Mouse (Mus musculus) neural tube, embryonic 14.5 days (tissue): ENCODE data around the gene Hlx. TPM values are rescaled to one million over a fixed set of nuclear protein-coding genes. Genes with fewer than 3 reads are reported as not detected.

Source experiments
- ATAC-seq: fragments of 200-750 bp; cut with Nextera tagmentation; 2 replicates; pipeline ENCODE4 v1.8.0; 2017; ENCODE audit warnings: low read depth, mild to moderate bottlenecking, moderate TSS enrichment, moderate library complexity
- H3K27ac ChIP-seq: fragments of 300-500 bp; sonication (generic); 2 replicates; pipeline ENCODE4 v1.5.1; 2014; ENCODE audit warnings: low read depth, mild to moderate bottlenecking, control low read depth, low read length, moderate library complexity, mixed read lengths
- H3K27me3 ChIP-seq: fragments of 300-500 bp; sonication (generic); 2 replicates; pipeline ENCODE4 v1.6.1; 2014; ENCODE audit warnings: low read length; ENCODE audit not compliant: control insufficient read depth, insufficient read depth
- H3K36me3 ChIP-seq: fragments of 300-500 bp; sonication (generic); 2 replicates; pipeline ENCODE4 v1.6.1; 2014; ENCODE audit warnings: low read length, mixed read lengths; ENCODE audit not compliant: control insufficient read depth, insufficient read depth
- H3K4me1 ChIP-seq: fragments of 300-500 bp; sonication (generic); 2 replicates; pipeline ENCODE4 v1.6.1; 2014; ENCODE audit warnings: low read length; ENCODE audit not compliant: control insufficient read depth, insufficient read depth
- H3K4me2 ChIP-seq: fragments of 300-500 bp; sonication (generic); 2 replicates; pipeline ENCODE4 v1.6.1; 2014; ENCODE audit warnings: mild to moderate bottlenecking, low read depth, low read length, control low read depth
- H3K4me3 ChIP-seq: fragments of 300-500 bp; sonication (generic); 2 replicates; pipeline ENCODE4 v1.5.1; 2014; ENCODE audit warnings: low read depth, low read length, control low read depth, mixed read lengths
- H3K9ac ChIP-seq: fragments of 300-500 bp; sonication (generic); replicated peaks from 2 replicates; pipeline ENCODE4 v1.6.1; 2014; ENCODE audit warnings: low read depth, mild to moderate bottlenecking, control low read depth, low read length, mixed read lengths
- H3K9me3 ChIP-seq: fragments of 300-500 bp; sonication (generic); 2 replicates; pipeline ENCODE4 v1.6.1; 2016; ENCODE audit warnings: low read length; ENCODE audit not compliant: control insufficient read depth
- WGBS: fragments of 180-500 bp; shearing (Covaris S2); extraction: QIAGEN DNeasy Blood & Tissue Kit; methylation state at CpG from one replicate; pipeline ENCODE4 v1.1.7; 2014; 5-methylcytosine and 5-hydroxymethylcytosine counted together
- polyA plus RNA-seq: library from polyadenylated mRNA; unstranded; fragments of >200 nt; fragmentation: Nextera tagmentation; extraction: Ambion mirVana; gene quantifications from 2 replicates; pipeline ENCODE4 v1.2.1, GENCODE M21; 2014

Hlx gene
- polyA plus RNA-seq, 1 experiment from 2014 or later, result 2.2 TPM

- H3K4me2 ChIP-seq, result no peak overlapping the region
- no peak overlapping the region for H3K27ac ChIP-seq
- H3K9ac ChIP-seq, result no peak overlapping the region
- H3K4me3 ChIP-seq, result no peak overlapping the region
- ATAC-seq, result no peak
- peaks cover 54% of the 10 kb centered on the region for H3K27me3 ChIP-seq
- H3K9me3 ChIP-seq, result no peaks in the 10 kb centered on the region
- no peaks in the 10 kb centered on the region for H3K36me3 ChIP-seq
- WGBS, result 2% methylated on average over 6 of the region's 6 CpGs
- H3K4me1 ChIP-seq, result 0 out of 2 replicates have a peak, but pooled peaks cover 9% of the 10 kb centered on the region
Measured at GRCm38 (mm10) chr1:184728561-184729115, 3.8 kb downstream of the Hlx start.

- H3K9me3 ChIP-seq, result no peaks in the 10 kb centered on the region
- 0 out of 2 replicates have a peak, but pooled peaks cover 9% of the 10 kb centered on the region for H3K4me1 ChIP-seq
- no peaks in the 10 kb centered on the region for H3K36me3 ChIP-seq
- peak overlapping the region; percentile 48 for H3K4me2 ChIP-seq
- peaks cover 57% of the 10 kb centered on the region for H3K27me3 ChIP-seq
- 3% methylated on average over 48 of the region's 49 CpGs for WGBS
- H3K27ac ChIP-seq, result no peak overlapping the region
- H3K4me3 ChIP-seq, result peak overlapping the region; percentile 35
- peak overlapping the region; percentile 39; the same call in 1 of the 2 replicates for H3K9ac ChIP-seq
- ATAC-seq, result no peak
Measured at GRCm38 (mm10) chr1:184727401-184728265, 4.8 kb downstream of the Hlx start.

- Histone ChIP-seq H3K4me2 (no peak overlapping the region), H3K36me3 (no peaks in the 10 kb centered on the region), H3K4me1 (0 out of 2 replicates have a peak, but pooled peaks cover 6% of the 10 kb centered on the region), H3K9ac (no peak overlapping the region), H3K9me3 (no peaks in the 10 kb centered on the region), H3K4me3 (no peak overlapping the region), H3K27ac (no peak overlapping the region), H3K27me3 (peaks cover 62% of the 10 kb centered on the region)
- ATAC-seq, result no peak
- WGBS, result 4% methylated on average over 16 of the region's 16 CpGs
Measured at GRCm38 (mm10) chr1:184726576-184727300, 5.7 kb downstream of the Hlx start.

GRCm38 (mm10) chr1:184725318-184725790 is 7.1 kb downstream of the Hlx start:
- Histone ChIP-seq H3K27ac (no peak overlapping the region), H3K4me1 (0 out of 2 replicates have a peak, but pooled peaks cover 6% of the 10 kb centered on the region), H3K36me3 (no peaks in the 10 kb centered on the region), H3K4me2 (no peak overlapping the region), H3K4me3 (no peak overlapping the region), H3K27me3 (peaks cover 70% of the 10 kb centered on the region), H3K9me3 (no peaks in the 10 kb centered on the region), H3K9ac (no peak overlapping the region)
- WGBS, result 2% methylated on average over 11 of the region's 11 CpGs
- no peak for ATAC-seq

- H3K27ac ChIP-seq, result no peak overlapping the region
- WGBS, result 2% methylated on average over 23 of the region's 23 CpGs
- H3K36me3 ChIP-seq, result no peaks in the 10 kb centered on the region
- H3K4me2 ChIP-seq, result no peak overlapping the region
- ATAC-seq, result no peak
- no peak overlapping the region for H3K4me3 ChIP-seq
- H3K9ac ChIP-seq, result no peak overlapping the region
- H3K9me3 ChIP-seq, result no peaks in the 10 kb centered on the region
- 0 out of 2 replicates have a peak, but pooled peaks cover 6% of the 10 kb centered on the region for H3K4me1 ChIP-seq
- H3K27me3 ChIP-seq, result peaks cover 75% of the 10 kb centered on the region
Measured at GRCm38 (mm10) chr1:184724551-184725317, 7.7 kb downstream of the Hlx start.

- H3K27ac ChIP-seq, result no peak overlapping the region
- 0 out of 2 replicates have a peak, but pooled peaks cover 6% of the 10 kb centered on the region for H3K4me1 ChIP-seq
- 10% methylated on average over 3 of the region's 3 CpGs for WGBS
- H3K27me3 ChIP-seq, result peaks cover 76% of the 10 kb centered on the region
- no peaks in the 10 kb centered on the region for H3K36me3 ChIP-seq
- no peaks in the 10 kb centered on the region for H3K9me3 ChIP-seq
- no peak overlapping the region for H3K4me3 ChIP-seq
- H3K9ac ChIP-seq, result no peak overlapping the region
- no peak overlapping the region for H3K4me2 ChIP-seq
- no peak for ATAC-seq
Measured at GRCm38 (mm10) chr1:184723899-184724298, 8.5 kb downstream of the Hlx start.

- under 1% methylated on average over 9 of the region's 9 CpGs for WGBS
- no peak for ATAC-seq
Measured at GRCm38 (mm10) chr1:184721121-184721520, 11.3 kb downstream of the Hlx start.

GRCm38 (mm10) chr1:184720162-184721025 is 12.0 kb downstream of the Hlx start:
- H3K4me2 ChIP-seq, result no peak overlapping the region
- H3K36me3 ChIP-seq, result no peaks in the 10 kb centered on the region
- no peaks in the 10 kb centered on the region for H3K9me3 ChIP-seq
- peaks cover 77% of the 10 kb centered on the region for H3K27me3 ChIP-seq
- H3K4me1 ChIP-seq, result no peaks in the 10 kb centered on the region
- whole genome bisulfite sequencing, result under 1% methylated on average over 26 of the region's 26 CpGs
- H3K27ac ChIP-seq, result no peak overlapping the region
- H3K9ac ChIP-seq, result no peak overlapping the region
- ATAC-seq, result no peak
- no peak overlapping the region for H3K4me3 ChIP-seq

More at GRCm38 (mm10) chr1:184721121-184721520, 11.3 kb downstream of the Hlx start:
- no peaks in the 10 kb centered on the region for H3K4me1 ChIP-seq
- no peak overlapping the region for H3K9ac ChIP-seq
- peaks cover 79% of the 10 kb centered on the region for H3K27me3 ChIP-seq
- H3K36me3 ChIP-seq, result no peaks in the 10 kb centered on the region
- H3K4me3 ChIP-seq, result no peak overlapping the region
- H3K9me3 ChIP-seq, result no peaks in the 10 kb centered on the region
- H3K4me2 ChIP-seq, result no peak overlapping the region
- H3K27ac ChIP-seq, result no peak overlapping the region
